Mouse (Mus musculus): ENCODE data around the gene Sdhb.

DNA sequence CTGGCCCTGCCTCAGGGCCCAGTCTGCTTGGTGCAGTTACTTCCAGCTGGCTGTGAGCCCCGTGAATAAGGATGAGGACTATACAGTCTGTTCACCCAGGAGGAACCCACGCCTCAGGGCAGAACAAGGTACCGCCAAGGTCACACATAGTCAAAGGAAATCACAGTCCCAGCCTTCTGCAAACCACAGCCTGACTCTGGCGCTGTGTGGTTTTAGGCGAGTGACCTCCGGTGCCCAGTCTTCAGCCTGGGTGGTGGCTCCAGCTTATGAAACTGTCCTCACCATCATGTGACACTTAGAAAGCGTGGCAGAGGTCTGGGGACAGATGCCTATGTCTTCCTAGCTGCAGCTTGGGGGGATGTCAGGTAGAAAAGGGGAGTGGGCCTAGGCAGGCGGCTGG, 34.8 kb downstream of the Sdhb start:
- TF ChIP-seq EP300 (IDR thresholded peaks at IDR 0.05; ENCODE audit: insufficient read depth, low read depth, low read length) (no peak), CTCF (IDR thresholded peaks at IDR 0.05) (no peak), POLR2A (IDR thresholded peaks at IDR 0.05; ENCODE audit: insufficient read depth, low read depth, low read length) (no peak)

Data from heart, adult 2 months (tissue).